In genomic region chr17:26843696-26844236, GRCm38 (mm10) we compare ENCODE assay signal across 20 mouse cellular contexts. TPM values are rescaled to one million over a fixed set of nuclear protein-coding genes. Genes with fewer than 3 reads are reported as not detected.
A peak's percentile ranks its signal among the peaks of the same experiment; 100 is the strongest.
DNase-seq lines count a peak whose midpoint lies in the region; ATAC-seq and TF ChIP-seq lines count a peak whose summit lies in the region.
"Had no signal": no experiment of that assay in that cellular context is flagged by ENCODE, and none has a peak within 500 bp of the region (broad histone marks: within the 10 kb centered on the region; RNA-seq: fewer than 3 reads in every experiment).

No protein-coding gene starts in this region.

- no peaks in the 10 kb centered on the region for H3K9me3 ChIP-seq in midbrain, embryonic 10.5 days (replicated peaks)
- no peaks in the 10 kb centered on the region for H3K9me3 ChIP-seq in midbrain, embryonic 15.5 days
- no peaks in the 10 kb centered on the region for H3K9me3 ChIP-seq in heart, embryonic 13.5 days
- no peaks in the 10 kb centered on the region for H3K9me3 ChIP-seq in heart, postnatal 0 days (replicated peaks; ENCODE audit: control insufficient read depth, low read length)
- H3K9me3 ChIP-seq: limb, embryonic 12.5 days had no signal

- no peak overlapping the region for H3K4me2 ChIP-seq in midbrain, embryonic 15.5 days
- peak overlapping the region; percentile 83 for H3K4me2 ChIP-seq in heart, embryonic 13.5 days
- peak overlapping the region; percentile 70 for H3K4me2 ChIP-seq in heart, postnatal 0 days (ENCODE audit: low read depth, low read length)
- H3K4me2 ChIP-seq: limb, embryonic 12.5 days had no signal

- H3K4me1 ChIP-seq in heart, adult 2 months (ENCODE audit: control insufficient read depth, insufficient read depth, low read length), result no peaks in the 10 kb centered on the region
- peaks cover 21% of the 10 kb centered on the region for H3K4me1 ChIP-seq in midbrain, embryonic 10.5 days
- peaks cover 19% of the 10 kb centered on the region for H3K4me1 ChIP-seq in midbrain, embryonic 15.5 days
- H3K4me1 ChIP-seq in heart, embryonic 13.5 days, result peaks cover 6% of the 10 kb centered on the region
- 0 out of 2 replicates have a peak, but pooled peaks cover 7% of the 10 kb centered on the region for H3K4me1 ChIP-seq in heart, postnatal 0 days (ENCODE audit: control insufficient read depth, insufficient read depth)

- peak overlapping the region; percentile 40 for H3K4me3 ChIP-seq in heart, adult 2 months
- no peak overlapping the region for H3K4me3 ChIP-seq in midbrain, embryonic 10.5 days
- H3K4me3 ChIP-seq in midbrain, embryonic 15.5 days, result no peak overlapping the region
- H3K4me3 ChIP-seq in heart, embryonic 13.5 days, result peak overlapping the region; percentile 80
- peak overlapping the region; percentile 79 for H3K4me3 ChIP-seq in heart, postnatal 0 days (ENCODE audit: low read depth, low read length)
- H3K4me3 ChIP-seq: gastrocnemius, adult 2 months; left cerebral cortex, adult 2 months had no signal

- intact Hi-C loops in heart, adult 2 months (cut with DNase I), result no loop called here
- intact Hi-C loops in heart, postnatal 25 days (cut with DNase I), result loop anchor here (10.0 kb wide), 1 partner anchor 359 kb away; no protein-coding TSS in a partner anchor

- no peak for TF ChIP-seq CTCF in heart, adult 2 months (IDR thresholded peaks at IDR 0.05)
- no peak for TF ChIP-seq CTCF in heart, postnatal 0 days (IDR thresholded peaks at IDR 0.05; ENCODE audit: low read depth)

- ATAC-seq in midbrain, embryonic 15.5 days (replicated peaks), result no peak
- ATAC-seq in heart, embryonic 13.5 days (ENCODE audit: extremely low read depth, insufficient number of reproducible peaks, low FRiP score, low TSS enrichment), result no peak
- ATAC-seq in heart, postnatal 0 days (ENCODE audit: insufficient read depth, low read depth), result no peak
- ATAC-seq: activated CD4-positive, CD25-positive, alpha-beta regulatory T cell, adult 4 months; hindbrain, embryonic 16.5 days; Patski had no signal

- no peak for TF ChIP-seq POLR2A in heart, adult 2 months (IDR thresholded peaks at IDR 0.05; ENCODE audit: insufficient read depth, low read depth, low read length)

- peak overlapping the region; percentile 83 for H3K27ac ChIP-seq in heart, adult 2 months
- no peak overlapping the region for H3K27ac ChIP-seq in midbrain, embryonic 10.5 days (replicated peaks)
- no peak overlapping the region for H3K27ac ChIP-seq in midbrain, embryonic 15.5 days
- peak overlapping the region; percentile 94 for H3K27ac ChIP-seq in heart, embryonic 13.5 days (replicated peaks)
- peak overlapping the region; percentile 94 for H3K27ac ChIP-seq in heart, postnatal 0 days (ENCODE audit: low read depth)
- H3K27ac ChIP-seq: gastrocnemius, adult 2 months; left cerebral cortex, adult 2 months; limb, embryonic 12.5 days; liver, embryonic 14.5 days had no signal

- no peak for TF ChIP-seq EP300 in heart, adult 2 months (IDR thresholded peaks at IDR 0.05; ENCODE audit: insufficient read depth, low read depth, low read length)
- no peak for TF ChIP-seq EP300 in heart, postnatal 0 days (IDR thresholded peaks at IDR 0.05; ENCODE audit: low read depth)

- 13% methylated on average over 7 of the region's 7 CpGs for WGBS in heart, adult 2 months
- WGBS in midbrain, embryonic 10.5 days, result under 1% methylated on average over 7 of the region's 7 CpGs
- WGBS in midbrain, embryonic 15.5 days, result under 1% methylated on average over 7 of the region's 7 CpGs
- WGBS in heart, embryonic 13.5 days, result 3% methylated on average over 7 of the region's 7 CpGs
- whole genome bisulfite sequencing in heart, postnatal 0 days, result 5% methylated on average over 7 of the region's 7 CpGs

- peak overlapping the region; percentile 89 for H3K9ac ChIP-seq in heart, adult 2 months (ENCODE audit: low read depth, low read length)
- no peak overlapping the region for H3K9ac ChIP-seq in midbrain, embryonic 15.5 days
- peak overlapping the region; percentile 100 for H3K9ac ChIP-seq in heart, embryonic 13.5 days
- peak overlapping the region; percentile 73 for H3K9ac ChIP-seq in heart, postnatal 0 days (replicated peaks; ENCODE audit: low read depth, low read length)
- H3K9ac ChIP-seq: limb, embryonic 12.5 days; liver, embryonic 14.5 days had no signal

- no peak for DNase-seq in heart, adult 2 months
- DNase-seq in heart, postnatal 25 days (ENCODE audit: low spot score), result no peak
- DNase-seq in midbrain, embryonic 10.5 days (ENCODE audit: low spot score), result peak; percentile 31
- peak; percentile 14 for DNase-seq in heart, postnatal 0 days (ENCODE audit: low spot score)
- DNase-seq in kidney, postnatal 14 days, result no peak
- DNase-seq: adrenal gland, postnatal 25 days; gastrocnemius, adult 2 months; kidney, adult 2 months; thymus, postnatal 14 days had no signal

- H3K79me2 ChIP-seq in heart, adult 2 months (replicated peaks; ENCODE audit: control insufficient read depth, insufficient read depth, low read length), result 0 out of 2 replicates have a peak, but pooled peaks cover 3% of the 10 kb centered on the region

- H3K27me3 ChIP-seq in heart, adult 2 months (ENCODE audit: control insufficient read depth, insufficient read depth, low read length), result peaks cover 14% of the 10 kb centered on the region
- peaks cover 100% of the 10 kb centered on the region for H3K27me3 ChIP-seq in midbrain, embryonic 10.5 days (ENCODE audit: low read depth, poor library complexity, severe bottlenecking)
- peaks cover 88% of the 10 kb centered on the region for H3K27me3 ChIP-seq in midbrain, embryonic 15.5 days (replicated peaks)
- H3K27me3 ChIP-seq in heart, embryonic 13.5 days (replicated peaks), result peaks cover 88% of the 10 kb centered on the region
- peaks cover 56% of the 10 kb centered on the region for H3K27me3 ChIP-seq in heart, postnatal 0 days (ENCODE audit: control insufficient read depth, insufficient read depth, low read length)

- H3K36me3 ChIP-seq in heart, adult 2 months (ENCODE audit: control insufficient read depth, insufficient read depth, low read length), result no peaks in the 10 kb centered on the region
- H3K36me3 ChIP-seq in midbrain, embryonic 10.5 days, result no peaks in the 10 kb centered on the region
- H3K36me3 ChIP-seq in midbrain, embryonic 15.5 days (replicated peaks), result no peaks in the 10 kb centered on the region
- peaks cover 8% of the 10 kb centered on the region for H3K36me3 ChIP-seq in heart, embryonic 13.5 days
- H3K36me3 ChIP-seq in heart, postnatal 0 days (replicated peaks; ENCODE audit: control insufficient read depth, insufficient read depth, low read length), result peaks cover 7% of the 10 kb centered on the region; the same call in 1 of the 2 replicates
- H3K36me3 ChIP-seq: limb, embryonic 12.5 days had no signal

RNA-seq across cellular contexts. Expression of gene Nkx2-5, which starts 1.0 kb away (rescaled TPM):
- 10 to 100 TPM; 87.1 to 96.3 TPM for total RNA-seq in heart, adult 2 months (2021)
- polyA plus RNA-seq in heart, adult 2 months (2012; rRNA removed), result 72.6 and 104 TPM in 2 replicates
- 10 to 100 TPM; 79.5 to 91.8 TPM for total RNA-seq in heart, postnatal 25 days (2021)
- polyA plus RNA-seq in midbrain, embryonic 10.5 days (2016; fragmentation: Nextera tagmentation; extraction: Ambion mirVana), result not detected in 2 replicates
- 0.10 and 0.92 TPM in 2 replicates for polyA plus RNA-seq in midbrain, embryonic 15.5 days (2015; fragmentation: Nextera tagmentation; extraction: Ambion mirVana)
- 136 and 142 TPM in 2 replicates for polyA plus RNA-seq in heart, embryonic 13.5 days (2015; fragmentation: Nextera tagmentation; extraction: Ambion mirVana)
- 284 and 346 TPM in 2 replicates for total RNA-seq in heart, postnatal 0 days (2014; rRNA removed; ENCODE audit: low replicate concordance)
- 139 and 155 TPM in 2 replicates for polyA plus RNA-seq in heart, postnatal 0 days (2015; fragmentation: Nextera tagmentation; extraction: Ambion mirVana)
- total RNA-seq: adrenal gland, postnatal 25 days; common myeloid progenitor, adult 5-6 weeks; gastrocnemius, adult 2 months; left cerebral cortex, adult 2 months; neutrophil, adult 5-6 weeks had no signal
- polyA plus RNA-seq: activated CD4-positive, CD25-positive, alpha-beta regulatory T cell, adult 4 months; cerebellum, adult 2 months; hindbrain, embryonic 16.5 days; kidney, adult 2 months; limb, embryonic 12.5 days; liver, embryonic 14.5 days; Patski had no signal

Comparison
In these comparisons a context has a peak if more than half of its experiments do, and no peak if none do; other contexts are left out.
1. DNase-seq: peak in midbrain, embryonic 10.5 days (single experiment) and heart, postnatal 0 days (single experiment); none in heart, adult 2 months (0 of 2), heart, postnatal 25 days (single experiment) and kidney, postnatal 14 days (single experiment).
2. H3K27ac ChIP-seq: peak in heart, adult 2 months (single experiment), heart, embryonic 13.5 days (single experiment) and heart, postnatal 0 days (single experiment); none in midbrain, embryonic 10.5 days (single experiment) and midbrain, embryonic 15.5 days (single experiment).
3. H3K4me3 ChIP-seq: peak in heart, adult 2 months (single experiment), heart, embryonic 13.5 days (single experiment) and heart, postnatal 0 days (single experiment); none in midbrain, embryonic 10.5 days (single experiment) and midbrain, embryonic 15.5 days (single experiment).
4. RNA of gene Nkx2-5, which starts 1.0 kb away (polyA plus RNA-seq): 139 to 155 TPM in heart, postnatal 0 days, 136 to 142 TPM in heart, embryonic 13.5 days and 72.6 to 104 TPM in heart, adult 2 months; 0.10 to 0.92 TPM in midbrain, embryonic 15.5 days and not detected in midbrain, embryonic 10.5 days; every median in the first group is over 10 times any median in the second.